Mouse (Mus musculus) forebrain, postnatal 0 days (tissue): ENCODE data around the gene Tff3. TPM values are rescaled to one million over a fixed set of nuclear protein-coding genes. Genes with fewer than 3 reads are reported as not detected.

Experiments used
- ATAC-seq: fragments of 200-750 bp; cut with Nextera tagmentation; 2 replicates; pipeline ENCODE4 v1.8.0; 2017; ENCODE audit warnings: mild to moderate bottlenecking, moderate library complexity
- DNase-seq: peaks from one replicate; pipeline ENCODE4 v3.0.0-alpha.2; 2015
- H3K27ac ChIP-seq: fragments of 300-500 bp; sonication (generic); 2 replicates; pipeline ENCODE4 v1.5.1; 2014; ENCODE audit warnings: low read depth, mild to moderate bottlenecking, antibody characterized with exemption, low read length, moderate library complexity, mixed read lengths
- H3K27me3 ChIP-seq: fragments of 300-500 bp; sonication (generic); 2 replicates; pipeline ENCODE4 v1.6.1; 2014; ENCODE audit warnings: mild to moderate bottlenecking, low read length, mixed read lengths; ENCODE audit not compliant: insufficient read depth
- H3K36me3 ChIP-seq: fragments of 300-500 bp; sonication (generic); 2 replicates; pipeline ENCODE4 v1.6.1; 2014; ENCODE audit warnings: mild to moderate bottlenecking, moderate library complexity; ENCODE audit not compliant: insufficient read depth
- H3K4me1 ChIP-seq: fragments of 300-500 bp; sonication (generic); 2 replicates; pipeline ENCODE4 v1.6.1; 2014; ENCODE audit warnings: antibody characterized with exemption; ENCODE audit not compliant: insufficient read depth
- H3K4me2 ChIP-seq: fragments of 300-500 bp; sonication (generic); 2 replicates; pipeline ENCODE4 v1.6.1; 2014; ENCODE audit warnings: low read depth, mild to moderate bottlenecking, moderate library complexity
- H3K4me3 ChIP-seq: fragments of 300-500 bp; sonication (generic); 2 replicates; pipeline ENCODE4 v1.5.1; 2014; ENCODE audit warnings: low read depth, low read length, mixed read lengths
- H3K9ac ChIP-seq: fragments of 300-500 bp; sonication (generic); 2 replicates; pipeline ENCODE4 v1.6.1; 2014; ENCODE audit warnings: mild to moderate bottlenecking
- H3K9me3 ChIP-seq: fragments of 300-500 bp; sonication (generic); 2 replicates; pipeline ENCODE4 v1.6.1; 2016; ENCODE audit warnings: low read length
- CTCF ChIP-seq: sonication (generic); IDR thresholded peaks from 2 replicates; pipeline ENCODE4 v1.5.1; 2016; ENCODE audit warnings: antibody characterized with exemption, control low read depth, low read depth
- WGBS: fragments of 180-500 bp; shearing (Covaris S2); extraction: QIAGEN DNeasy Blood & Tissue Kit; methylation state at CpG from one replicate; pipeline ENCODE4 v1.1.7; 2014; 5-methylcytosine and 5-hydroxymethylcytosine counted together
- polyA plus RNA-seq: library from polyadenylated mRNA; unstranded; fragments of >200 nt; fragmentation: Nextera tagmentation; extraction: Ambion mirVana; gene quantifications from 2 replicates; pipeline ENCODE4 v1.2.1, GENCODE M21; 2015
- total RNA-seq: library from RNA; depleted of rRNA; stranded (reverse); fragments of >200 nt; gene quantifications from 2 replicates; pipeline ENCODE4 v1.2.3, GENCODE M21; 2014; rRNA removed

The Tff3 gene
- total RNA-seq (not detected in 2 replicates), polyA plus RNA-seq (0.35 TPM in 1 of 2 replicates, not detected in the other)

DNA sequence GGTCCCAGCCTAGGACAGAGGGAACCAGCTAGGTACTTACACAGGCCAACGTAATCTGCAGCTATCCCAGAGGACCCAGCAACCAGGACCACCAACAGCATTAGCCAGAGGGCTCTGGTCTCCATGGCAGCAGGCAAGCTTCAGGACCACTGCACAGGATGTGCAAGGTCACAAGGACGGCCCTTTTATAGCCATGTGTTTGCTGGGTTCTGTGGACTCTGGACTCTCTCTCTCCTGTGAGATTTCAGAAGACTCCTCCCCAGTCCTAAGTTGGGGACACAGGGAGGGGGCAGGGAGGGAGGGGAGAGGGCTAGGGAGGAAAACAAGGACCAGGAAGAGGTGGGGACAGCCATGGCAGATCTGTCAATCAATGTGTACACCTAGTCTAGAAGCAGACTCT lies at the start of gene Tff3:
Tff3 (minus strand) TSS at position 195 of the 400 bp plus-strand sequence.
- Histone ChIP-seq H3K27ac (no peak within 1 kb of the TSS), H3K36me3 (no peaks in the 10 kb centered on the region), H3K9ac (no peak within 1 kb of the TSS), H3K4me1 (no peaks in the 10 kb centered on the region), H3K27me3 (no peaks in the 10 kb centered on the region), H3K4me2 (no peak within 1 kb of the TSS), H3K4me3 (no peak within 1 kb of the TSS), H3K9me3 (no peaks in the 10 kb centered on the region)
- ATAC-seq (no peak), DNase-seq (no peak)
- TF ChIP-seq CTCF, result no peak
- WGBS, result 28% methylated on average over 2 of the region's 2 CpGs

GRCm38 (mm10) chr17:31176321-31176720 lies 46.9 kb upstream of the Tff3 start:
- no peak for TF ChIP-seq CTCF
- H3K4me2 ChIP-seq, result no peak overlapping the region
- H3K9ac ChIP-seq, result no peak overlapping the region
- DNase-seq, result no peak
- H3K27me3 ChIP-seq, result no peaks in the 10 kb centered on the region
- no peak overlapping the region for H3K4me3 ChIP-seq
- no peaks in the 10 kb centered on the region for H3K4me1 ChIP-seq
- H3K9me3 ChIP-seq, result no peaks in the 10 kb centered on the region
- no peak overlapping the region for H3K27ac ChIP-seq
- ATAC-seq, result no peak
- whole genome bisulfite sequencing, result 92% methylated on average over 4 of the region's 4 CpGs
- no peaks in the 10 kb centered on the region for H3K36me3 ChIP-seq

DNA sequence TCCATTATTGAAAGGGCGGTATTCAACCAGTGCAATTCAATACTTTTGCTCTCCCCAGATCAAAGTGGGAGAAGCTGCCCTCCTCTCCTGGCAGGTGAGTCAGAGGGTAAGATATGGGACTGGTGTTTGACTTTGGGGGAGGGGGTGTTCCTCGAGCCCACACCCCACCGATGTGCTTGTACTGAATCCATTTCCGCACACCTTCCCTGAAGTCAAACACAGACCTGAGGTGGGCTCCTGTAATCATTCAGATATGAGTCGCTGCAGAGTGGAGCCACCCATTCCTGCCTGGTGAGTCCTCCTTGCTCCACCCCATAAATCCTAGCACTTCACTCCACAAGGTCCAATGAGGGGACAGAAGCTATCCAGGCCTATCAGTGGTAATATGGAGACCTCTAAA lies 40.4 kb upstream of the Tff3 start:
- Histone ChIP-seq H3K9me3 (no peaks in the 10 kb centered on the region), H3K27ac (no peak overlapping the region), H3K4me3 (no peak overlapping the region), H3K36me3 (no peaks in the 10 kb centered on the region), H3K4me2 (no peak overlapping the region), H3K9ac (no peak overlapping the region), H3K27me3 (no peaks in the 10 kb centered on the region), H3K4me1 (no peaks in the 10 kb centered on the region)
- TF ChIP-seq CTCF, result no peak
- 96% methylated on average over 5 of the region's 5 CpGs for WGBS
- DNase-seq, result no peak
- ATAC-seq, result no peak

DNA sequence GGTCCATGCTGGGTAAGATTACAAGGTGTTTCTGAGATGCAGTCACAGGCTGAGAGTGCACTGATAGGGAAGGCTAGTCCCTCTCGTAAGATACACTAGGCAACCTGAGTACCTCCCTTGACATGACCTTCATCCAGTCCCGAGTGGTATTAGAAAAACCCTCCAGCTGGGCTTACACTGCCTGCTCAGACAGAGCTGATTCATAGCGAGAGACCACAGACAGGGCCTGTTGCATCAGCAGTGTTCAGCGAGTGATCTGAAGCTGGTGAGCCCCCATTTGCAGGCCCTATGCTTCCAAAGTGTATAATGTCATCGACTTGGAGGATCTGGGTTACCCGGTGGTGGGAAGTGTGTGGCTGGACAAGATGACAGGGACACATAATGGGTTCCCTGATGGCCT lies 35.7 kb upstream of the Tff3 start, which contains the start of gene Tff1:
Tff1 (minus strand) TSS at position 151 of the 400 bp plus-strand sequence.
- H3K4me2 ChIP-seq, result no peak within 1 kb of the TSS
- H3K36me3 ChIP-seq, result no peaks in the 10 kb centered on the region
- no peak within 1 kb of the TSS for H3K27ac ChIP-seq
- WGBS, result 87% methylated on average over 6 of the region's 6 CpGs
- DNase-seq, result no peak
- no peak for TF ChIP-seq CTCF
- no peaks in the 10 kb centered on the region for H3K27me3 ChIP-seq
- ATAC-seq, result no peak
- no peaks in the 10 kb centered on the region for H3K4me1 ChIP-seq
- no peak within 1 kb of the TSS for H3K9ac ChIP-seq
- no peaks in the 10 kb centered on the region for H3K9me3 ChIP-seq
- no peak within 1 kb of the TSS for H3K4me3 ChIP-seq

DNA sequence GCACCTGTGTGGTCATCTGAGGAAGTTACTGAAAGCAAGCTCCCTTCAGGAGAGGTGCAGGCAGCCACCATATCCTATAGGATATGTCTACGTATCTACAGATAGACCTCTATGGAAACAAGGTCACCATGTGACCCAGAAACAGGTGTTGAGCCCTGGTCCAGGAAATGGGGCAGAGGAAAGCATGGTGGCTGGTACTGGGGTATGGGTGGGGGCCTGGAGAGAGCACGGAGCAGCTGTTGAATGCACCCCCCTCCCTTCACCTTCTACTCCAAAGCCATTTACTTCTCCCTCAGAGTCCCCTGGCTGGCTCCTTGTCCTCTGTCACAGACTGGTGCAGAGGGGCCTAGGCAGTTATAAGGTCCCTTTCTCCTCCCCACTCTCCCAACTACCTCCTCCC lies 34.4 kb upstream of the Tff3 start:
- ATAC-seq (no peak), DNase-seq (no peak)
- no peak overlapping the region for H3K4me3 ChIP-seq
- H3K9ac ChIP-seq, result no peak overlapping the region
- no peaks in the 10 kb centered on the region for H3K27me3 ChIP-seq
- no peaks in the 10 kb centered on the region for H3K36me3 ChIP-seq
- no peak for TF ChIP-seq CTCF
- 75% methylated on average over 2 of the region's 2 CpGs for WGBS
- H3K4me1 ChIP-seq, result no peaks in the 10 kb centered on the region
- no peak overlapping the region for H3K27ac ChIP-seq
- no peaks in the 10 kb centered on the region for H3K9me3 ChIP-seq
- no peak overlapping the region for H3K4me2 ChIP-seq

DNA sequence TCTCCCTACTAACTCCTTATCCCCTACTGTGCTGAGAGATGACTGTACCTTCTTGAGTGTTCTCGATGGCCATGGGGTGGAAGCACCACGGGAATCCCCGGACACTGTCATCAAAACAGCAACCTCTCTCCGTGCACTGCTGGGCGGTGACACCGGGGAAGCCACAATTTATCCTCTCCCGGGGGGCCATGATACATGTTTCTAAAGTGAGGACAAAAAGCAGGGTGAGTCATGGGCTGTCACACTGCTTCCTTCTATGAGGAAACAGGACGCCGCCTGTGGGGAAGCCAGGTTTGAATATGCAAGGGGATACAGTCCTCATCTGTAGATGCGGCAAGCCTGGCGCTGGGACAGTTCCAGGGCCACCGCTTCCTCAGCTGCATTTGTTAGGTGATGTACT lies 33.2 kb upstream of the Tff3 start:
- H3K4me1 ChIP-seq, result no peaks in the 10 kb centered on the region
- no peaks in the 10 kb centered on the region for H3K27me3 ChIP-seq
- no peaks in the 10 kb centered on the region for H3K9me3 ChIP-seq
- H3K9ac ChIP-seq, result no peak overlapping the region
- no peak overlapping the region for H3K4me3 ChIP-seq
- no peak overlapping the region for H3K27ac ChIP-seq
- no peak for ATAC-seq
- WGBS, result 90% methylated on average over 12 of the region's 12 CpGs
- DNase-seq, result no peak
- H3K4me2 ChIP-seq, result no peak overlapping the region
- no peak for TF ChIP-seq CTCF
- H3K36me3 ChIP-seq, result no peaks in the 10 kb centered on the region

- no peak overlapping the region for H3K4me2 ChIP-seq
- TF ChIP-seq CTCF, result no peak
- H3K27me3 ChIP-seq, result no peaks in the 10 kb centered on the region
- H3K36me3 ChIP-seq, result no peaks in the 10 kb centered on the region
- no peaks in the 10 kb centered on the region for H3K9me3 ChIP-seq
- H3K4me3 ChIP-seq, result no peak overlapping the region
- DNase-seq, result no peak
- H3K4me1 ChIP-seq, result no peaks in the 10 kb centered on the region
- H3K27ac ChIP-seq, result no peak overlapping the region
- ATAC-seq, result no peak
- 66% methylated on average over 4 of the region's 4 CpGs for WGBS
- no peak overlapping the region for H3K9ac ChIP-seq
Observed at GRCm38 (mm10) chr17:31160291-31160690, 30.8 kb upstream of the Tff3 start.
